ENCODE assay signal across 16 mouse cellular contexts in genomic region chr11:71985783-71986182, GRCm38 (mm10). TPM values are rescaled to one million over a fixed set of nuclear protein-coding genes. Genes with fewer than 3 reads are reported as not detected.
DNase-seq lines count a peak whose midpoint lies in the region; ATAC-seq lines count a peak whose summit lies in the region.
"Had no signal": no experiment of that assay in that cellular context is flagged by ENCODE, and none has a peak within 500 bp of the region (broad histone marks: within the 10 kb centered on the region; RNA-seq: fewer than 3 reads in every experiment).

No protein-coding gene starts in this region.

- no peak overlapping the region for H3K4me3 ChIP-seq in kidney, embryonic 15.5 days (replicated peaks)
- H3K4me3 ChIP-seq in neural tube, embryonic 13.5 days: no peak overlapping the region
- H3K4me3 ChIP-seq in hindbrain, embryonic 15.5 days: no peak overlapping the region
- H3K4me3 ChIP-seq in neural tube, embryonic 15.5 days (replicated peaks): no peak overlapping the region
- H3K4me3 ChIP-seq: midbrain, embryonic 12.5 days had no signal

- DNase-seq in kidney, postnatal 10 days: no peak
- DNase-seq in neural tube, embryonic 10.5 days (ENCODE audit: extremely low spot score, low spot score): no peak
- DNase-seq in adrenal gland, postnatal 36 days: no peak
- DNase-seq: adrenal gland, postnatal 25 days; gastrocnemius, postnatal 14 days had no signal

- H3K9ac ChIP-seq in kidney, embryonic 15.5 days: no peak overlapping the region
- no peak overlapping the region for H3K9ac ChIP-seq in neural tube, embryonic 13.5 days
- no peak overlapping the region for H3K9ac ChIP-seq in hindbrain, embryonic 15.5 days
- H3K9ac ChIP-seq in neural tube, embryonic 15.5 days (replicated peaks): no peak overlapping the region
- H3K9ac ChIP-seq: forebrain, postnatal 0 days; midbrain, embryonic 12.5 days had no signal

- H3K27me3 ChIP-seq in kidney, embryonic 15.5 days: peaks cover 31% of the 10 kb centered on the region
- peaks cover 7% of the 10 kb centered on the region; the same call in 1 of the 2 replicates for H3K27me3 ChIP-seq in neural tube, embryonic 13.5 days
- 0 out of 2 replicates have a peak, but pooled peaks cover 2% of the 10 kb centered on the region for H3K27me3 ChIP-seq in hindbrain, embryonic 15.5 days
- H3K27me3 ChIP-seq in neural tube, embryonic 15.5 days (replicated peaks): no peaks in the 10 kb centered on the region

- ATAC-seq in kidney, embryonic 15.5 days (replicated peaks; ENCODE audit: low FRiP score): no peak
- no peak for ATAC-seq in neural tube, embryonic 13.5 days (ENCODE audit: low read depth)
- peak; percentile 36; the same call in 1 of the 2 replicates for ATAC-seq in hindbrain, embryonic 15.5 days (ENCODE audit: low FRiP score, low read depth)
- ATAC-seq in neural tube, embryonic 15.5 days (ENCODE audit: low FRiP score): no peak
- ATAC-seq: intestine, embryonic 16.5 days; lung, postnatal 0 days had no signal

- no peak overlapping the region for H3K4me2 ChIP-seq in kidney, embryonic 15.5 days
- H3K4me2 ChIP-seq in neural tube, embryonic 13.5 days: no peak overlapping the region
- H3K4me2 ChIP-seq in hindbrain, embryonic 15.5 days: no peak overlapping the region
- H3K4me2 ChIP-seq in neural tube, embryonic 15.5 days: no peak overlapping the region
- H3K4me2 ChIP-seq: heart, embryonic 11.5 days; midbrain, embryonic 12.5 days had no signal

- WGBS in kidney, embryonic 15.5 days: 54% methylated on average over 2 of the region's 2 CpGs
- 83% methylated on average over 2 of the region's 2 CpGs for WGBS in neural tube, embryonic 13.5 days
- WGBS in hindbrain, embryonic 15.5 days: 78% methylated on average over 2 of the region's 2 CpGs
- WGBS in neural tube, embryonic 15.5 days: 92% methylated on average over 2 of the region's 2 CpGs

- peaks cover 40% of the 10 kb centered on the region for H3K4me1 ChIP-seq in kidney, embryonic 15.5 days
- peaks cover 35% of the 10 kb centered on the region for H3K4me1 ChIP-seq in neural tube, embryonic 13.5 days (replicated peaks)
- peaks cover 32% of the 10 kb centered on the region for H3K4me1 ChIP-seq in hindbrain, embryonic 15.5 days (replicated peaks)
- H3K4me1 ChIP-seq in neural tube, embryonic 15.5 days: peaks cover 28% of the 10 kb centered on the region

- H3K27ac ChIP-seq in kidney, embryonic 15.5 days: 0 out of 2 replicates have a peak overlapping the region, but pooled peaks have one; percentile 1
- peak overlapping the region; percentile 14 for H3K27ac ChIP-seq in neural tube, embryonic 13.5 days (replicated peaks)
- H3K27ac ChIP-seq in hindbrain, embryonic 15.5 days (replicated peaks): 0 out of 2 replicates have a peak overlapping the region, but pooled peaks have one; percentile 18
- peak overlapping the region; percentile 28; the same call in 1 of the 2 replicates for H3K27ac ChIP-seq in neural tube, embryonic 15.5 days (replicated peaks)
- H3K27ac ChIP-seq: midbrain, embryonic 12.5 days had no signal

- no peaks in the 10 kb centered on the region for H3K36me3 ChIP-seq in kidney, embryonic 15.5 days
- no peaks in the 10 kb centered on the region for H3K36me3 ChIP-seq in neural tube, embryonic 13.5 days
- H3K36me3 ChIP-seq in hindbrain, embryonic 15.5 days: no peaks in the 10 kb centered on the region
- H3K36me3 ChIP-seq in neural tube, embryonic 15.5 days: no peaks in the 10 kb centered on the region
- H3K36me3 ChIP-seq: midbrain, embryonic 12.5 days had no signal

- no peaks in the 10 kb centered on the region for H3K9me3 ChIP-seq in kidney, embryonic 15.5 days (replicated peaks)
- H3K9me3 ChIP-seq in neural tube, embryonic 13.5 days: no peaks in the 10 kb centered on the region
- no peaks in the 10 kb centered on the region for H3K9me3 ChIP-seq in hindbrain, embryonic 15.5 days
- H3K9me3 ChIP-seq in neural tube, embryonic 15.5 days (replicated peaks): no peaks in the 10 kb centered on the region
- H3K9me3 ChIP-seq: midbrain, embryonic 12.5 days had no signal

RNA-seq across cellular contexts. Expression of gene Aipl1, which starts 51.5 kb away (rescaled TPM):
- 0.30 and 0.38 TPM in 2 replicates for polyA plus RNA-seq in kidney, embryonic 15.5 days (2015; fragmentation: Nextera tagmentation; extraction: Ambion mirVana)
- polyA plus RNA-seq in neural tube, embryonic 13.5 days (2015; fragmentation: Nextera tagmentation; extraction: Ambion mirVana): 0.32 and 0.39 TPM in 2 replicates
- polyA plus RNA-seq in hindbrain, embryonic 15.5 days (2015; fragmentation: Nextera tagmentation; extraction: Ambion mirVana): 0.38 and 0.43 TPM in 2 replicates
- 0.36 and 0.41 TPM in 2 replicates for polyA plus RNA-seq in neural tube, embryonic 15.5 days (2015; fragmentation: Nextera tagmentation; extraction: Ambion mirVana)
- not detected for total RNA-seq in adrenal gland, postnatal 36 days (2021)
- total RNA-seq: liver, adult 2 months had no signal
- polyA plus RNA-seq: large intestine, adult 2 months; liver, adult 2 months had no signal

RNA-seq across cellular contexts. Expression of gene Pimreg, which starts 56.0 kb away (rescaled TPM):
- polyA plus RNA-seq in kidney, embryonic 15.5 days (2015; fragmentation: Nextera tagmentation; extraction: Ambion mirVana): 122 and 131 TPM in 2 replicates
- polyA plus RNA-seq in neural tube, embryonic 13.5 days (2015; fragmentation: Nextera tagmentation; extraction: Ambion mirVana): 31.2 and 37.8 TPM in 2 replicates
- polyA plus RNA-seq in hindbrain, embryonic 15.5 days (2015; fragmentation: Nextera tagmentation; extraction: Ambion mirVana): 35.4 and 41.2 TPM in 2 replicates
- polyA plus RNA-seq in neural tube, embryonic 15.5 days (2015; fragmentation: Nextera tagmentation; extraction: Ambion mirVana): 19.1 and 33.3 TPM in 2 replicates
- total RNA-seq in adrenal gland, postnatal 36 days (2021): 1 to 10 TPM; 3.6 to 5.1 TPM
- total RNA-seq: liver, adult 2 months had no signal
